Mouse (Mus musculus) left cerebral cortex, postnatal 36 days (tissue): Measurements from ENCODE around the gene Gm26620. TPM values are rescaled to one million over a fixed set of nuclear protein-coding genes. Genes with fewer than 3 reads are reported as not detected.

ENCODE experiments used
- DNase-seq, 2 experiments: peaks; one replicate each; pipeline ENCODE4 v3.0.0; 2021 to 2022; ENCODE audit warnings: low spot score in 2 of 2, mixed read lengths in 1 of 2
- intact Hi-C: fragments of 180-260 bp; cut with DNase I; formaldehyde crosslinking; loops from one replicate; pipeline ENCODE4 v1.15.1; 2025
- total RNA-seq, 2 experiments: library from RNA; stranded (reverse); gene quantifications; 2 replicates each; pipeline ENCODE4 v1.2.3; 2021

Gm26620 gene
- under 1 TPM in 1 of 2 experiments, not detected in 1; 0.54 TPM for total RNA-seq

DNA sequence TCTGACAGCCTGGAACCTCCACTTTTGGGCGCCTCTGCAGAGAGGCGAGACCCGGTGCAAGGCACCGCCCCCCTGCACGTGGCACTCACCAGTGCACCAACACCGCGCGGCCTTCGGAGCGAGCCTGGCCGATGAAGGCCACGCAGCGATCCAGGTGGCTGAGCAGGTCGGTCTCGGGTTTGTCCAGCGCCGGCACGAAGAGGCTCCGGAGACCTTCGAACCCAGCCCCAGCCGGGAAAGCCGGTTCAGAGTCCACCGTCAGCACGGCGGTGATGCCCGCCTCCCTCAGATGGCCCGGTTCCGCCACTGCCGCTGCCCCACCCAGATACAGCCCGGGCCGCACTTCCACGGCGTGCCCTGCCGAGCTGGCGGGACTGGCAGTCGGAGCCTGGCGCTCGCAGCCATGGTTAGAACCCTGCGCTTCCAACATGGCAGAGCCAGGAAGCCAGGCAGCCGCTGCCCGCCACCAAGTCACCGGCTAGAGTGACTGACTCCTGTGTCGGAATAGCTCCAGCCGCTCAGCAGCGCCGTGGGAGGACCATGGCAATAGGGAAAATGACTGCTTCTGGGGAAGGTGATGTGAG lies at the start of gene Gm26620, which contains the start of gene Dusp12:
Gene Gm26620 (plus strand): TSS at position 88 of the 584 bp plus-strand sequence.
Gene Dusp12 (minus strand): TSS at position 563 of the 584 bp plus-strand sequence.
- intact Hi-C loops: loop anchor here (2.0 kb wide), 1 partner anchor 16 kb away; no protein-coding TSS in a partner anchor

DNA sequence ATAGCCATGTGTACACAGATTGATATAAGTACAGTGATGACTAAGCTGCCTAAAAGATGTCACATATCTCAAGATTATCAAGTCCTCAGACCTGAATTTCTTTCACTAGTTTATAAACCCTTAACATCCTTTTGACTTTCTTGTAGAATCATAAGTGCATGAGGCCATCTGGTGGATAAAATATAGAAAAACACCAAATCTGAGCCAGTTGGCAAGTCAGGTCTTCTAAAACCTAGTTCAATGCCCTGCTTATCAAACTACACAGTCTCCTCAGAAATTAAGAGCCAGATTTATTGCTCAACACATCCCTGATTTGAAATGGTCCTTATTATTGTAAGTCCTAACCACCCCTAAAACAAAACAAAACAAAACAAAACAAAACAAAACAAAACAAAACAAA lies 45.2 kb upstream of the Gm26620 start:
- no peak for DNase-seq
- intact Hi-C loops: loop anchor here (1.0 to 10.0 kb wide), 2 partner anchors 207 to 545 kb away; no protein-coding TSS in a partner anchor

More for the DNA sequence above, at the start of gene Gm26620, which contains the start of gene Dusp12:
- DNase-seq: peak; percentile 87 to 89

- intact Hi-C loops: loop anchor here (10.0 kb wide), 1 partner anchor 550 kb away; no protein-coding TSS in a partner anchor
- DNase-seq: no peak
These were observed 40.5 kb upstream of the Gm26620 start for GRCm38 (mm10) chr1:170844380-170844779.

GRCm38 (mm10) chr1:170845448-170846307 lies 39.2 kb upstream of the Gm26620 start:
- intact Hi-C loops: loop anchor here (10.0 kb wide), 1 partner anchor 551 kb away; no protein-coding TSS in a partner anchor
- DNase-seq: no peak

GRCm38 (mm10) chr1:170850007-170850406 lies 34.9 kb upstream of the Gm26620 start:
- DNase-seq: peak in 1 of 2 experiments; percentile 28
- intact Hi-C loops: no loop called here

DNA sequence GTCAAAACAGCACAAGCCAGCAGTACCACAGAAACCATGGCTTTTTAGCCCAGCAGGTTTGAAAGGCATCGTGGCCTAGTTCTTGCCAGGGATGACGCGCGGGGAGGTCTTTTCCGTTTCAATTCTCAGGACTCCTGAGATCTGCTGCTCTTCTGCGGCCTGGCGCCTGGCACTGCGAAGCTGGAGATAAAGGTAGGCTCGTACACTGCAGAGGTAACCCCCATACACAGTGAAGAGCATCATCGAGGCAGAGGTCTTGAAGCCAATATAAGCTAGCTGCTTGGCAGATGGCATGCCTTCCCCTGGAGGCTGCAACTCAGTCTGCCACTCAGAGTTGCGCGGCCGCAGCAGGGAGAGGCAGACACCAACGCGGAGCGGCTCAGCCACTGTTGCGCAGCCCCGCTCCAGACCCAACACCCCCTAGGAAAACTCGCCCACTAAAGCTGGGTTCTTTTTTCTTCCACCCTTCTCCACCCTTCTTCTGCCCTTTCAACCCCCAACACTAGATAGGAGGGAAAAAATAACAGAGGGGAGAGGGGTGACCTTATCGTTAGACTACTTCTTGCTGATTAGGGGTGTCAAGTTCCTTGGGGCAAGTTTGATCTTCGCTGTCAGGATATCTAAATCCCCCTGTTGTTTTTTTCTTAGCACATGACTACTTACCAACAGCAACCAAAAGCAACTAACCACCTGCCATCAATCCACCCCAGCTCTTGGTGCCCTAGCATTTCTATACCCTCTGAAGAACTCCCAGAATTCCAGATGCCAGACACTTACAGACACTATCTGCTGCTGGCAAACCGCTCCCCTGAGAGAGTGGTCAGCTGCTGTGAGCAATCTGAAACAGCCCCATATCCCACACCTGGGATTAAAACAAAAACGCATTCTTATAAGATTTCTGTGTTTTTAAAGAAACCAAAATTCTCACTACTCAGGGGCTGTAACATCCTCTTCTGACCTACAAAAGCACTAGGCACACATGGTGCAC lies 33.9 kb upstream of the Gm26620 start:
- no peak for DNase-seq
- intact Hi-C loops: no loop called here

DNA sequence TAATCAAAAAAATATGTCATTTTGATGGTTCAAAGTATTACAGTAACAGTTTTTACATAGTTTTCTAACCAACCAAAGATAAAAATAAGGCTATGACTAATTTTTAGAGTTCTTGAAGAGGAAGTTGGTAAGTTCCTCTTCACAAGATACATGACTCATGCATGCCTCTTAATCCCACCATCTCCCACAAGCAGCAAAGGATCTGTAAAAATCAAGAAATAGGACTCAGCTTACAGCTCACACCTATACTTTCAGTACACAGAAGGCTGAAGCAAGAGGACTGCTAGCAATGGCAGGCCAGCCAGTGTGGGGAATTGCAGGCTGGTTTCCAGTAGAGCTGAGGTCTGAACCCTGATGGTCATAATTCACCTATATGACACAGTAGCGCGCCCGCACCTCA lies 31.3 kb upstream of the Gm26620 start:
- DNase-seq: no peak
- intact Hi-C loops: no loop called here

DNA sequence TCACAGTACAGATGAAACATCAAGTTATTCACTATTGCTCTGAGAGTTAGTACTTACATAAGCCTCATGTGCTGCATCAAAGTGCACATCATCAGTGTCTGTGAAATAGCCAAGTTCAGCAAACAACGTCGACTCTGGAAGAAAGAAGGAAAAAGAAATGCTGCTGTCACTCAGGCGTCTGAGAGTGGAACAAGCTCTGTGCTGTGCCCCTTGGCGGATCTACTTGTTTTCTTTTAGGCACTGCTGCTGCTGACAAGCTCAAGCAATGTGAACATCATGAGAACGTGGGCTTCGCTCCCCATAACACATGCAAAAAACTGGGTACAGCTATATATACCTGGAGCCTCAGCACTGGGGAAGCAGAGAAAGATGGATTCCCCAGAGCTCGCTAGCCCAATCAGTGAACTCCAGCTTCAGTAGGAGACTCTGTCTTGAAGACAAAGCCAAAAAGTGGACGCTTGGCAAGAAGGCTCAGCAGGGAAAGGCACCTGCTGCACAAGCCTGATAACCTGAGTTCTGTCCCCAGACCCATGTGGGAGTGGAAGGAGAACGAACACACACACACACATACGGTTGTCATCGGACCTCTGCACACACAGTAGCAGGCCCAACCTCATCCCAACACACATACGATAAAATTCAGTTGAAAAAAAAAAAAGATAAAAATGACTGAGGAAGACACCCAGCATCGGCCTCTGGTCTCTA lies 29.7 kb upstream of the Gm26620 start:
- peak in 1 of 2 experiments; percentile 34 for DNase-seq
- intact Hi-C loops: no loop called here

DNA sequence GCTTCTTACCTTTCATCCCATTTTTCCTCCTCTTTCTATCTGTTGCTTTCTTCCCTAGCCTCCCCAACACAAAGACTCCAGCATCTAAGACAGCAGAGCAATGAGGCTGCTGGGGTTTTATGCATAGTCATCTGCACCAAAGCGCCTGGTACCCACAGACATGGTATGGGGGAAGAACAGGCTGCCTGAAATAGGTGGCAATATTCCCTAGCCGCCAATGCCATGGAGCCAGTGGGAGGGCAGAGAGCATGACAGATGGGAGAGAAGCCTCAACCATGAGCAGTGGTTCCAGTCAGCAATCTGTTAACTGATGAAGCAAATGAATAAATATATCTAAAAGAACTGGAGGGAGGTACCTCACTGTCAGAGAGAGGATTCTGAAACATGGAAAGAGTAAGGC lies 27.5 kb upstream of the Gm26620 start:
- peak; percentile 45 to 48 for DNase-seq
- intact Hi-C loops: no loop called here

GRCm38 (mm10) chr1:170858872-170859271 lies 26.0 kb upstream of the Gm26620 start:
- no peak for DNase-seq
- intact Hi-C loops: no loop called here

GRCm38 (mm10) chr1:170861671-170862434 lies 23.0 kb upstream of the Gm26620 start:
- no peak for DNase-seq
- intact Hi-C loops: no loop called here

DNA sequence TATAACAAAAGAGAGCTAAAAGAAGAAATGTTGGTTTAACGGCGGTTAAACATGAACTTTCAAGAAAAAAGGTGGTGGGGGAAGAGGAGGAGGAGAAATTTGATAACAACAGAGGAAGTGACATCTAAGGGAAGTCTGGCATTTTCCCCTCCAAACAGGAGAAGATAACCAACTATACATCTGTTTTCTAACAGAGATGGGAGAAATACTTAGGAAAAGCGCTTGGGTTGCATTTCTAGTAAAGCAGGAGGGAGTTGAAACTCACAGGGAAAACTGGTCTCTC lies 22.5 kb upstream of the Gm26620 start:
- intact Hi-C loops: no loop called here
- no peak for DNase-seq

GRCm38 (mm10) chr1:170863033-170863432 lies 21.8 kb upstream of the Gm26620 start:
- intact Hi-C loops: no loop called here
- no peak for DNase-seq

GRCm38 (mm10) chr1:170864234-170864633 lies 20.6 kb upstream of the Gm26620 start:
- intact Hi-C loops: no loop called here
- no peak for DNase-seq

DNA sequence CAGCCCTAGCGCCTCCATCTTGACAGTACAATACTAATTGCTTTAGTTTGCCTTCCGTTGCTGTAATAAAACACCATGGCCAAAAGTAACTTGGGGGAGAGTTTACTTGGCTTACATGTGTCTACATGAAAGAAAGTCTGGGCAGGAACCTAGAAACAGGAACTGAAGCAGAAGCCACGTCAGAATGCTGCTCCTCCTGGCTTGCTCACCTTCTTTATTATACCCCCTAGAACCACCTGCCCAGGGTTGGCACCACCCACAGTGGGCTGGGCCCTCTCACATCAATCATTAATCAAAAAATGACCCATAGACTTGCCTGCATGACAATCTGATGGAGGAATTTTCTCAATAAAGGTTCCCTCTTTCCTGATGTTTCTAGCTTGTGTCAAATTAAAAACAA lies 20.1 kb upstream of the Gm26620 start:
- intact Hi-C loops: no loop called here
- DNase-seq: no peak

DNA sequence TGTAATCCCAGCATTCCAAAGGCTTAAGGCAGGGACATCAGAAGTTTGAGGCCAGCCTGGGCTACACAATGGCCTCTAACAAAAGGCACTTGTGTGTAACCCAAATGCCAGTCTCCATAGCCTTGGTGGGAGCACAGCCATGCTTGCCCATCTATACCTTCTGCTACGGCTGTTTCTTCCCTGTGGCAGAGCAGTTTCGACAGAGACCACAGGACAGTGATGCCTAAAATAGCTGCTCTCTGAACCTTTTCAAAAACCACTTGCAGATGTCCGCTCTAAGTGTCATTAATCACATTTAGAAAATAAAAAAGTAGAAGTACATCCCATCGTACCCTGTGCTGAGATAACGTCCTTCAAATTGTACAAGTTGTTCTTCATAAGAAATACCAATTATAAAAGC lies 19.5 kb upstream of the Gm26620 start:
- no peak for DNase-seq
- intact Hi-C loops: no loop called here

- intact Hi-C loops: no loop called here
- DNase-seq: peak in 1 of 2 experiments; percentile 24
These were observed 17.7 kb upstream of the Gm26620 start for GRCm38 (mm10) chr1:170866992-170867690.

- peak; percentile 96 to 97 for DNase-seq
- intact Hi-C loops: loop anchor here (2.0 kb wide), 1 partner anchor 17 kb away; the partner anchor contains the start of genes Dusp12 and Gm26620
These were observed 17.2 kb upstream of the Gm26620 start, which contains the start of gene Atf6 for GRCm38 (mm10) chr1:170867691-170868105. TSS of gene Atf6 (minus strand) at chr1:170867771.
